Mouse (Mus musculus): Measurements from ENCODE around the gene Ptprc. TPM values are rescaled to one million over a fixed set of nuclear protein-coding genes. Genes with fewer than 3 reads are reported as not detected.
A peak's percentile ranks its signal among the peaks of the same experiment; 100 is the strongest.

The Ptprc gene
- total RNA-seq, 2 experiments from 2014 or later: 1.4 to 4.4 TPM

GRCm38 (mm10) chr1:138154185-138154785 lies 21.2 kb downstream of the Ptprc start:
- no peak for DNase-seq
- intact Hi-C loops (cut with DNase I): no loop called here

GRCm38 (mm10) chr1:138153126-138153525 lies 22.4 kb downstream of the Ptprc start:
- DNase-seq: no peak
- intact Hi-C loops (cut with DNase I): no loop called here

- intact Hi-C loops (cut with DNase I): no loop called here
- DNase-seq: no peak
These were observed 26.7 kb downstream of the Ptprc start for GRCm38 (mm10) chr1:138148844-138149243.

GRCm38 (mm10) chr1:138145571-138145970 lies 29.9 kb downstream of the Ptprc start:
- intact Hi-C loops (cut with DNase I): no loop called here
- DNase-seq: no peak

- DNase-seq: no peak
- intact Hi-C loops (cut with DNase I): no loop called here
These were observed 30.4 kb downstream of the Ptprc start for GRCm38 (mm10) chr1:138145148-138145547.

GRCm38 (mm10) chr1:138144365-138144764 lies 31.1 kb downstream of the Ptprc start:
- intact Hi-C loops (cut with DNase I): no loop called here
- DNase-seq: no peak

- DNase-seq: no peak
- intact Hi-C loops (cut with DNase I): no loop called here
These were observed 34.7 kb downstream of the Ptprc start for GRCm38 (mm10) chr1:138140769-138141168.

- intact Hi-C loops (cut with DNase I): no loop called here
- DNase-seq: no peak
These were observed 37.8 kb downstream of the Ptprc start for GRCm38 (mm10) chr1:138137696-138138095.

GRCm38 (mm10) chr1:138137024-138137577 lies 38.4 kb downstream of the Ptprc start:
- intact Hi-C loops (cut with DNase I): no loop called here
- no peak for DNase-seq

GRCm38 (mm10) chr1:138136373-138136779 lies 39.1 kb downstream of the Ptprc start:
- DNase-seq: peak in 1 of 2 experiments; percentile 6
- intact Hi-C loops (cut with DNase I): no loop called here

- intact Hi-C loops (cut with DNase I): no loop called here
These were observed 39.7 kb downstream of the Ptprc start for GRCm38 (mm10) chr1:138135637-138136372.

GRCm38 (mm10) chr1:138135117-138135516 lies 40.4 kb downstream of the Ptprc start:
- DNase-seq: no peak
- intact Hi-C loops (cut with DNase I): no loop called here

More at GRCm38 (mm10) chr1:138135637-138136372, 39.7 kb downstream of the Ptprc start:
- no peak for DNase-seq

- intact Hi-C loops (cut with DNase I): no loop called here
These were observed 41.2 kb downstream of the Ptprc start for GRCm38 (mm10) chr1:138134324-138134723.

GRCm38 (mm10) chr1:138131739-138132138 lies 43.8 kb downstream of the Ptprc start:
- intact Hi-C loops (cut with DNase I): no loop called here

More at GRCm38 (mm10) chr1:138134324-138134723, 41.2 kb downstream of the Ptprc start:
- DNase-seq: no peak

GRCm38 (mm10) chr1:138130145-138130544 lies 45.4 kb downstream of the Ptprc start:
- intact Hi-C loops (cut with DNase I): no loop called here
- no peak for DNase-seq

More at GRCm38 (mm10) chr1:138131739-138132138, 43.8 kb downstream of the Ptprc start:
- DNase-seq: no peak

GRCm38 (mm10) chr1:138126843-138127242 lies 48.7 kb downstream of the Ptprc start:
- DNase-seq: no peak
- intact Hi-C loops (cut with DNase I): no loop called here

GRCm38 (mm10) chr1:138125281-138125680 lies 50.2 kb downstream of the Ptprc start:
- DNase-seq: no peak
- intact Hi-C loops (cut with DNase I): no loop called here

- DNase-seq: no peak
- intact Hi-C loops (cut with DNase I): no loop called here
These were observed 51.6 kb downstream of the Ptprc start for GRCm38 (mm10) chr1:138123866-138124265.

- intact Hi-C loops (cut with DNase I): no loop called here
- DNase-seq: no peak
These were observed 55.6 kb downstream of the Ptprc start for GRCm38 (mm10) chr1:138119895-138120294.

GRCm38 (mm10) chr1:138093219-138093618 lies 82.3 kb downstream of the Ptprc start:
- DNase-seq: no peak
- intact Hi-C loops (cut with DNase I): no loop called here

- intact Hi-C loops (cut with DNase I): no loop called here
- no peak for DNase-seq
These were observed 89.7 kb downstream of the Ptprc start for GRCm38 (mm10) chr1:138085810-138086209.

GRCm38 (mm10) chr1:138083707-138084106 lies 91.8 kb downstream of the Ptprc start:
- DNase-seq: no peak
- intact Hi-C loops (cut with DNase I): no loop called here
